ENCODE assay signal across 27 mouse cellular contexts in the genomic region with DNA sequence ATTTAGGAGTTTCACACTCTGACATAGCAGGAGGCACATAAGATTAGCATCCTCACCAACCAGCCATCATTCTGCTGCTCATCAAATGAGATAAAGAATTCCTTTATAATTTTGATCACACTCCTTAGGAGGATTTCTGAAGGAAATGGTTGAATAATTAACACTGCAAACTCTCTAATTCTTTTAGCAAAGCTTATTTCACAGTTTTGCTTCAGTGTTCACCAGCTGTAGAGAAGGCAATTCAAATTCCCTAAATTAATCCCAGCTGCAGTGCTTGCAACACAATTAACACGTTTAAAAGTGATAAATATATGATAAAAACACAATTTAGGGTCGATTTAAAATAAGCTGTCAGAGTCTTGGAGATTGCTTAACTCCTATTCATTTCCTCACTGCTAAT.
"Had no signal": no experiment of that assay in that cellular context is flagged by ENCODE, and none has a peak within 500 bp of the region (broad histone marks: within the 10 kb centered on the region; RNA-seq: fewer than 3 reads in every experiment).

No protein-coding gene starts in this region.

- DNase-seq: gastrocnemius, adult 2 months; gastrocnemius, postnatal 10 days; gastrocnemius, postnatal 25 days; heart, adult 18-20 months; heart, postnatal 14 days; heart, postnatal 36 days; kidney, adult 11 months; kidney, adult 2 months; kidney, adult 9 months; kidney, postnatal 14 days; kidney, postnatal 36 days; layer of hippocampus, adult 9-11 months; layer of hippocampus, postnatal 36 days; left cerebral cortex, postnatal 4 days had no signal

- H3K4me3 ChIP-seq: gastrocnemius, adult 2 months; heart, embryonic 13.5 days; heart, embryonic 15.5 days; hindbrain, embryonic 13.5 days; hindbrain, embryonic 15.5 days; kidney, embryonic 15.5 days; limb, embryonic 13.5 days; limb, embryonic 15.5 days; liver, embryonic 12.5 days had no signal

- H3K9me3 ChIP-seq: heart, embryonic 13.5 days; heart, embryonic 15.5 days; hindbrain, embryonic 13.5 days; hindbrain, embryonic 15.5 days; kidney, embryonic 15.5 days; limb, embryonic 13.5 days; limb, embryonic 15.5 days; liver, embryonic 12.5 days had no signal

- H3K27me3 ChIP-seq: heart, embryonic 13.5 days; heart, embryonic 15.5 days; hindbrain, embryonic 13.5 days; hindbrain, embryonic 15.5 days; kidney, embryonic 15.5 days; limb, embryonic 13.5 days; limb, embryonic 15.5 days; liver, embryonic 12.5 days had no signal

- ATAC-seq: hindbrain, postnatal 0 days; intestine, embryonic 16.5 days; liver, embryonic 12.5 days had no signal

- H3K27ac ChIP-seq: gastrocnemius, adult 2 months; heart, embryonic 13.5 days; heart, embryonic 15.5 days; hindbrain, embryonic 13.5 days; hindbrain, embryonic 15.5 days; hindbrain, postnatal 0 days; kidney, embryonic 15.5 days; kidney, postnatal 0 days; limb, embryonic 13.5 days; limb, embryonic 15.5 days; liver, embryonic 12.5 days; liver, embryonic 14.5 days had no signal

- H3K9ac ChIP-seq: heart, embryonic 13.5 days; heart, embryonic 15.5 days; hindbrain, embryonic 13.5 days; hindbrain, embryonic 15.5 days; kidney, embryonic 15.5 days; limb, embryonic 13.5 days; limb, embryonic 15.5 days; liver, embryonic 12.5 days; liver, embryonic 14.5 days had no signal

- H3K36me3 ChIP-seq: heart, embryonic 13.5 days; heart, embryonic 15.5 days; hindbrain, embryonic 13.5 days; hindbrain, embryonic 15.5 days; kidney, embryonic 15.5 days; limb, embryonic 13.5 days; limb, embryonic 15.5 days; liver, embryonic 12.5 days had no signal

- H3K4me2 ChIP-seq: heart, embryonic 11.5 days; heart, embryonic 13.5 days; heart, embryonic 15.5 days; hindbrain, embryonic 13.5 days; hindbrain, embryonic 15.5 days; kidney, embryonic 15.5 days; limb, embryonic 13.5 days; limb, embryonic 15.5 days; liver, embryonic 12.5 days had no signal

- H3K4me1 ChIP-seq: heart, embryonic 13.5 days; heart, embryonic 15.5 days; hindbrain, embryonic 13.5 days; hindbrain, embryonic 15.5 days; kidney, embryonic 15.5 days; limb, embryonic 13.5 days; limb, embryonic 15.5 days; liver, embryonic 12.5 days had no signal
